10 mouse cellular contexts compared by ENCODE assay signal in genomic region chr1:157425741-157426427, GRCm38 (mm10). TPM values are rescaled to one million over a fixed set of nuclear protein-coding genes. Genes with fewer than 3 reads are reported as not detected.
DNase-seq lines count a peak whose midpoint lies in the region; ATAC-seq lines count a peak whose summit lies in the region.
"Had no signal": no experiment of that assay in that cellular context is flagged by ENCODE, and none has a peak within 500 bp of the region (broad histone marks: within the 10 kb centered on the region; RNA-seq: fewer than 3 reads in every experiment).

No protein-coding gene starts in this region.

- no peak overlapping the region for H3K4me2 ChIP-seq in limb, embryonic 13.5 days (replicated peaks)

- H3K9ac ChIP-seq in limb, embryonic 13.5 days: no peak overlapping the region

- no peak for DNase-seq in limb, embryonic 10.5 days (ENCODE audit: low spot score)
- peak; percentile 54 for DNase-seq in brain, adult 2 months (ENCODE audit: low read depth, low spot score)
- DNase-seq in heart, postnatal 4 days: peak; percentile 16
- DNase-seq in urinary bladder, postnatal 36 days (ENCODE audit: low spot score in 2 of 2): no peak
- DNase-seq in right cerebral cortex, postnatal 14 days: no peak
- DNase-seq in left cerebral cortex, adult 18-20 months (ENCODE audit: low spot score in 2 of 2): no peak
- DNase-seq: cerebellum, adult 9-10 months had no signal

- H3K36me3 ChIP-seq in limb, embryonic 13.5 days: no peaks in the 10 kb centered on the region
- no peaks in the 10 kb centered on the region for H3K36me3 ChIP-seq in limb, embryonic 10.5 days

- no peak overlapping the region for H3K27ac ChIP-seq in limb, embryonic 13.5 days
- no peak overlapping the region for H3K27ac ChIP-seq in limb, embryonic 10.5 days

- no peaks in the 10 kb centered on the region for H3K9me3 ChIP-seq in limb, embryonic 13.5 days
- no peaks in the 10 kb centered on the region for H3K9me3 ChIP-seq in limb, embryonic 10.5 days (replicated peaks)

- 52% methylated on average over 8 of the region's 8 CpGs for WGBS in limb, embryonic 13.5 days
- 77% methylated on average over 8 of the region's 8 CpGs for WGBS in limb, embryonic 10.5 days

- H3K4me3 ChIP-seq in limb, embryonic 13.5 days: no peak overlapping the region
- no peak overlapping the region for H3K4me3 ChIP-seq in limb, embryonic 10.5 days

- H3K4me1 ChIP-seq in limb, embryonic 13.5 days: no peaks in the 10 kb centered on the region
- H3K4me1 ChIP-seq in limb, embryonic 10.5 days: no peaks in the 10 kb centered on the region

- peak; percentile 75 for ATAC-seq in limb, embryonic 13.5 days (ENCODE audit: low FRiP score, low read depth)
- peak; percentile 82 for ATAC-seq in megakaryocyte-erythroid progenitor cell, adult 5-6 weeks (replicated peaks; ENCODE audit: low FRiP score, low TSS enrichment, poor library complexity, severe bottlenecking)
- ATAC-seq: Patski had no signal

- no peaks in the 10 kb centered on the region for H3K27me3 ChIP-seq in limb, embryonic 13.5 days
- H3K27me3 ChIP-seq in limb, embryonic 10.5 days (ENCODE audit: low read depth, poor library complexity, severe bottlenecking): no peaks in the 10 kb centered on the region
- H3K27me3 ChIP-seq: Patski had no signal

RNA-seq across cellular contexts. Expression of gene Rasal2, which starts 13.5 kb away (rescaled TPM):
- polyA plus RNA-seq in limb, embryonic 13.5 days (2015; fragmentation: Nextera tagmentation; extraction: Ambion mirVana): 6.8 and 7.4 TPM in 2 replicates
- 5.8 and 6.2 TPM in 2 replicates for polyA plus RNA-seq in limb, embryonic 10.5 days (2016; fragmentation: Nextera tagmentation; extraction: Ambion mirVana)
- total RNA-seq in heart, postnatal 4 days (2021): 10 to 100 TPM; 32.6 to 35.7 TPM
- total RNA-seq in megakaryocyte-erythroid progenitor cell, adult 5-6 weeks (2014; fragmentation: Nextera tagmentation): 3.2 and 6.6 TPM in 2 replicates
- 1.9 and 4.6 TPM in 2 replicates for total RNA-seq in megakaryocyte-erythroid progenitor cell, adult 5-6 weeks (2017)
- total RNA-seq in left cerebral cortex, adult 18-20 months (2021): 10 to 100 TPM; 81.5 to 81.6 TPM

RNA-seq across cellular contexts. Expression of gene Cryzl2, which starts 32.5 kb away (rescaled TPM):
- polyA plus RNA-seq in limb, embryonic 13.5 days (2015; fragmentation: Nextera tagmentation; extraction: Ambion mirVana): 6.4 and 6.8 TPM in 2 replicates
- 4.6 and 7.6 TPM in 2 replicates for polyA plus RNA-seq in limb, embryonic 10.5 days (2016; fragmentation: Nextera tagmentation; extraction: Ambion mirVana)
- 10 to 100 TPM; 20.1 to 22.8 TPM for total RNA-seq in heart, postnatal 4 days (2021)
- total RNA-seq in megakaryocyte-erythroid progenitor cell, adult 5-6 weeks (2014; fragmentation: Nextera tagmentation): 13.6 and 24.1 TPM in 2 replicates
- 23.6 and 31.5 TPM in 2 replicates for total RNA-seq in megakaryocyte-erythroid progenitor cell, adult 5-6 weeks (2017)
- 1 to 10 TPM; 6.0 to 6.3 TPM for total RNA-seq in left cerebral cortex, adult 18-20 months (2021)
- polyA plus RNA-seq: Patski had no signal

Comparison
In these comparisons a context has a peak if more than half of its experiments do, and no peak if none do; other contexts are left out.
1. DNase-seq: peak in brain, adult 2 months (single experiment) and heart, postnatal 4 days (single experiment); none in limb, embryonic 10.5 days (single experiment), urinary bladder, postnatal 36 days (0 of 2), right cerebral cortex, postnatal 14 days (single experiment) and left cerebral cortex, adult 18-20 months (0 of 2).
2. RNA of gene Rasal2, which starts 13.5 kb away (total RNA-seq): 81.5 to 81.6 TPM in left cerebral cortex, adult 18-20 months and 32.6 to 35.7 TPM in heart, postnatal 4 days; 1.9 to 6.6 TPM in megakaryocyte-erythroid progenitor cell, adult 5-6 weeks; every median in the first group is over 4 times any median in the second.